In the genomic region with DNA sequence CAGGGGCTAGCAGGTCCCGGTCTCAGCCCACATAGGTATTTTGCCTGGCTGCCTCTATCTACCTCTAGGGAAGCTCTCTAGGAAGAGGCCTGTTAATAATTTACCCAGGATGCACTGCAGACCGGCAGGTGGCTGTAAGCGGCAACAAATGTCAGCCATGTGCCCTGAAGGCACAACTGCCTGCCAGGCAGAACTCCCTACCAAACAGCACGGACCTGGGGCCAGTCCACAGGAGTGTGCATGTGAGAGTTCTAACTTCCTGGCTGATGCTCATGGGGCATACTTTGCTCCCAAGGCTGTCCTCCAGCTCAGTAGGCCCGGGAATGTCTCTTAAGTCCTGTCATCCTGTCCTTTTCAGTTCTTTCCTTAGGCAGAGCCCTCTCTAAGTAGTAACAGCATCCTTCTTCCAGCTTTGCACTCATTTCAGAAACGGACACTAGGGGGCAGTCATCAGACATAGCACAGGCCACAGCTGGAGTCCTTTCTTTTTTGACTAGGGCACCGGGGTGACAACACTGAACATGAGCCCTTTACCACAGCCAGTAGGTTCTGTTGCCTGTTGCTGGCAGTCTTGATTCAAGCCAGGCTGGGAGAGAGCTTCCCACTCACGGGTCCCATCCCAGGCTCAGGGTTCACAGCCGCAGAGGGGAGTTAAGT, we compare ENCODE assay signal across 8 mouse cellular contexts.
DNase-seq lines count a peak whose midpoint lies in the region; ATAC-seq lines count a peak whose summit lies in the region.

No protein-coding gene starts in this region.

- WGBS in limb, embryonic 11.5 days, result 28% methylated on average over 9 of the region's 9 CpGs

- no peaks in the 10 kb centered on the region for H3K9me3 ChIP-seq in limb, embryonic 11.5 days (ENCODE audit: control insufficient read depth, low read length)

- H3K4me1 ChIP-seq in limb, embryonic 11.5 days (ENCODE audit: control insufficient read depth, insufficient read depth, low read length), result peaks cover 9% of the 10 kb centered on the region; the same call in 1 of the 2 replicates

- no peak overlapping the region for H3K4me2 ChIP-seq in limb, embryonic 11.5 days (ENCODE audit: low read depth, severe bottlenecking)

- no peaks in the 10 kb centered on the region for H3K36me3 ChIP-seq in limb, embryonic 11.5 days (ENCODE audit: control insufficient read depth, insufficient read depth, low read length)

- no peak overlapping the region for H3K4me3 ChIP-seq in limb, embryonic 11.5 days (ENCODE audit: low read depth, low read length)

- DNase-seq in 3134 (ENCODE audit: extremely low read depth, insufficient read length, low spot score), result peak; percentile 64
- peak; percentile 83 for DNase-seq in adrenal gland, adult 2 months
- DNase-seq in embryo, embryonic 11 days, result peak; percentile 89
- peak; percentile 80 to 91 for DNase-seq in heart, adult 18-20 months
- peak; percentile 67 to 78 for DNase-seq in kidney, adult 8-10 months
- peak; percentile 91 for DNase-seq in limb, embryonic 11.5 days (ENCODE audit: low spot score)
- DNase-seq in spleen, postnatal 4 days (ENCODE audit: low spot score in 2 of 2), result peak; percentile 65 to 82

- peak; percentile 39; the same call in 1 of the 2 replicates for ATAC-seq in limb, embryonic 11.5 days (ENCODE audit: insufficient number of reproducible peaks, low FRiP score, low TSS enrichment, low read depth)
- ATAC-seq in monocyte, adult 5-6 weeks (replicated peaks; ENCODE audit: insufficient number of reproducible peaks, low FRiP score, low TSS enrichment, poor library complexity, severe bottlenecking), result peak; percentile 84

- H3K27me3 ChIP-seq in limb, embryonic 11.5 days (ENCODE audit: control insufficient read depth, insufficient read depth, low read length), result no peaks in the 10 kb centered on the region

- H3K27ac ChIP-seq in limb, embryonic 11.5 days (replicated peaks; ENCODE audit: low read depth, low read length), result no peak overlapping the region

- no peak overlapping the region for H3K9ac ChIP-seq in limb, embryonic 11.5 days (ENCODE audit: low read length)
